Mouse (Mus musculus): ENCODE measurements at regions not wholly inside any gene's neighbourhood (a gene's known extent, or its start where the extent isn't known, plus 50 kb on each side); places are given as distances from the start of the nearest gene placed in this dataset.

- DNase-seq (ENCODE audit: extremely low read depth, insufficient read length, low spot score) = no peak
These were observed 51.3 kb upstream of the Ier5l start for GRCm38 (mm10) chr2:30525295-30525694.

- DNase-seq (ENCODE audit: extremely low read depth, insufficient read length, low spot score) = no peak
These were observed 51.8 kb upstream of the Ier5l start for GRCm38 (mm10) chr2:30525831-30526230.

- DNase-seq (ENCODE audit: extremely low read depth, insufficient read length, low spot score) = peak; percentile 43
These were observed 53.5 kb upstream of the Ier5l start for GRCm38 (mm10) chr2:30527495-30527894.

GRCm38 (mm10) chr2:30532948-30533347 is 58.9 kb upstream of the Ier5l start:
- DNase-seq (ENCODE audit: extremely low read depth, insufficient read length, low spot score) = no peak

GRCm38 (mm10) chr2:30533367-30533766 is 59.3 kb upstream of the Ier5l start:
- no peak for DNase-seq (ENCODE audit: extremely low read depth, insufficient read length, low spot score)

GRCm38 (mm10) chr2:30534485-30534884 is 60.4 kb upstream of the Cstad start:
- DNase-seq (ENCODE audit: extremely low read depth, insufficient read length, low spot score) = no peak

- no peak for DNase-seq (ENCODE audit: extremely low read depth, insufficient read length, low spot score)
These were observed 55.5 kb upstream of the Cstad start for GRCm38 (mm10) chr2:30539305-30539704.

GRCm38 (mm10) chr2:30541541-30541940 is 53.3 kb upstream of the Cstad start:
- DNase-seq (ENCODE audit: extremely low read depth, insufficient read length, low spot score) = no peak

GRCm38 (mm10) chr2:30544782-30545435 is 49.9 kb upstream of the Cstad start:
- no peak for DNase-seq (ENCODE audit: extremely low read depth, insufficient read length, low spot score)
